Mouse (Mus musculus) thymus, adult 2 months (tissue): ENCODE measurements at regions not wholly inside any gene's neighbourhood (a gene's known extent, or its start where the extent isn't known, plus 50 kb on each side); places are given as distances from the start of the nearest gene placed in this dataset.

Source experiments
- DNase-seq: peaks from one replicate; pipeline ENCODE4 v3.0.0; 2021
- H3K27ac ChIP-seq: fragments of 200-500 bp; 2 replicates; pipeline ENCODE4 v1.5.1; 2012; ENCODE audit warnings: low read length, control low read depth; ENCODE audit not compliant: control insufficient read depth, insufficient read depth
- H3K27me3 ChIP-seq: fragments of 200-500 bp; 2 replicates; pipeline ENCODE4 v1.6.1; 2012; ENCODE audit warnings: mild to moderate bottlenecking, low read length, moderate library complexity, mixed read lengths; ENCODE audit not compliant: control insufficient read depth, insufficient read depth
- H3K36me3 ChIP-seq: fragments of 200-500 bp; 2 replicates; pipeline ENCODE4 v1.6.1; 2012; ENCODE audit warnings: mild to moderate bottlenecking, low read length, moderate library complexity; ENCODE audit not compliant: control insufficient read depth, insufficient read depth
- H3K4me1 ChIP-seq: fragments of 200-500 bp; replicated peaks from 2 replicates; pipeline ENCODE4 v1.6.1; 2012; ENCODE audit warnings: low read length; ENCODE audit not compliant: control insufficient read depth, insufficient read depth
- H3K4me3 ChIP-seq: fragments of 200-500 bp; 2 replicates; pipeline ENCODE4 v1.5.1; 2012; ENCODE audit warnings: mild to moderate bottlenecking, low read length, control low read depth, moderate library complexity; ENCODE audit not compliant: control insufficient read depth, insufficient read depth
- CTCF ChIP-seq: fragments of 200-500 bp; IDR thresholded peaks from 2 replicates; pipeline ENCODE4 v1.5.1; 2012; ENCODE audit warnings: mild to moderate bottlenecking, control low read depth, low read length, moderate library complexity, borderline replicate concordance; ENCODE audit not compliant: control insufficient read depth, poor library complexity, insufficient read depth; ENCODE audit errors: extremely low read depth
- POLR2A ChIP-seq: fragments of 200-500 bp; IDR thresholded peaks from 2 replicates; pipeline ENCODE4 v1.6.1; 2012; ENCODE audit warnings: mild to moderate bottlenecking, low read length, control low read depth, moderate library complexity; ENCODE audit not compliant: control insufficient read depth, poor library complexity, insufficient read depth; ENCODE audit errors: extremely low read depth
- WGBS: fragments of 180-500 bp; shearing (Covaris S2); methylation state at CpG from one replicate; pipeline ENCODE4 v1.1.7; 2018; 5-methylcytosine and 5-hydroxymethylcytosine counted together

GRCm38 (mm10) chrX:142540264-142540663 is 140.9 kb upstream of the Tmem164 start:
- Histone ChIP-seq H3K4me1 (no peaks in the 10 kb centered on the region), H3K4me3 (no peak overlapping the region), H3K27me3 (no peaks in the 10 kb centered on the region), H3K27ac (no peak overlapping the region), H3K36me3 (no peaks in the 10 kb centered on the region)
- DNase-seq = peak; percentile 24
- WGBS = 10% methylated on average over 7 of the region's 7 CpGs
- TF ChIP-seq POLR2A (no peak), CTCF (peak; percentile 72; the same call in 1 of the 2 replicates)

- H3K27me3 ChIP-seq = no peaks in the 10 kb centered on the region
- H3K4me1 ChIP-seq = no peaks in the 10 kb centered on the region
- WGBS = 90% methylated on average over 4 of the region's 4 CpGs
- no peaks in the 10 kb centered on the region for H3K36me3 ChIP-seq
- no peak overlapping the region for H3K4me3 ChIP-seq
- no peak overlapping the region for H3K27ac ChIP-seq
- no peak for TF ChIP-seq CTCF
- TF ChIP-seq POLR2A = no peak
- no peak for DNase-seq
Measured at GRCm38 (mm10) chrX:142552196-142552595, 129.0 kb upstream of the Tmem164 start.

- TF ChIP-seq CTCF = no peak
- no peak for TF ChIP-seq POLR2A
- Histone ChIP-seq H3K27me3 (no peaks in the 10 kb centered on the region), H3K27ac (no peak overlapping the region), H3K36me3 (no peaks in the 10 kb centered on the region), H3K4me1 (no peaks in the 10 kb centered on the region), H3K4me3 (no peak overlapping the region)
- peak; percentile 28 for DNase-seq
- 6% methylated on average over 5 of the region's 5 CpGs for WGBS
Measured at GRCm38 (mm10) chrX:142554161-142554560, 127.0 kb upstream of the Tmem164 start.

- H3K4me1 ChIP-seq = no peaks in the 10 kb centered on the region
- H3K4me3 ChIP-seq = no peak overlapping the region
- 79% methylated on average over 5 of the region's 5 CpGs for WGBS
- TF ChIP-seq CTCF = no peak
- no peak for TF ChIP-seq POLR2A
- no peaks in the 10 kb centered on the region for H3K27me3 ChIP-seq
- DNase-seq = no peak
- no peaks in the 10 kb centered on the region for H3K36me3 ChIP-seq
- H3K27ac ChIP-seq = no peak overlapping the region
Measured at GRCm38 (mm10) chrX:142557496-142557895, 123.7 kb upstream of the Tmem164 start.

GRCm38 (mm10) chrX:142560209-142560912 is 120.8 kb upstream of the Tmem164 start:
- no peak for DNase-seq
- Histone ChIP-seq H3K27ac (no peak overlapping the region), H3K36me3 (no peaks in the 10 kb centered on the region), H3K4me1 (no peaks in the 10 kb centered on the region), H3K27me3 (no peaks in the 10 kb centered on the region), H3K4me3 (no peak overlapping the region)
- 84% methylated on average over 2 of the region's 2 CpGs for WGBS
- TF ChIP-seq POLR2A (no peak), CTCF (no peak)

- H3K27me3 ChIP-seq = no peaks in the 10 kb centered on the region
- no peak overlapping the region for H3K4me3 ChIP-seq
- 74% methylated on average over 5 of the region's 5 CpGs for WGBS
- H3K4me1 ChIP-seq = no peaks in the 10 kb centered on the region
- H3K36me3 ChIP-seq = no peaks in the 10 kb centered on the region
- TF ChIP-seq POLR2A = no peak
- no peak for TF ChIP-seq CTCF
- H3K27ac ChIP-seq = no peak overlapping the region
- DNase-seq = no peak
Measured at GRCm38 (mm10) chrX:142561788-142562187, 119.4 kb upstream of the Tmem164 start.
